Mouse (Mus musculus) lung, embryonic 14.5 days (tissue): ENCODE results near the gene Hist3h2a. TPM values are rescaled to one million over a fixed set of nuclear protein-coding genes. Genes with fewer than 3 reads are reported as not detected.

Experiments
- ATAC-seq: fragments of 200-750 bp; cut with Nextera tagmentation; 2 replicates; pipeline ENCODE4 v1.8.0; 2017; ENCODE audit warnings: mild to moderate bottlenecking, moderate TSS enrichment, moderate library complexity; ENCODE audit not compliant: insufficient read depth
- DNase-seq: peaks from one replicate; pipeline ENCODE4 v3.0.0-alpha.2; 2015
- H3K27ac ChIP-seq: fragments of 300-500 bp; sonication (generic); 2 replicates; pipeline ENCODE4 v1.5.1; 2014; ENCODE audit warnings: low read depth, mild to moderate bottlenecking, moderate library complexity
- H3K27me3 ChIP-seq: fragments of 300-500 bp; sonication (generic); 2 replicates; pipeline ENCODE4 v1.6.1; 2014; ENCODE audit warnings: low read length, control low read depth; ENCODE audit not compliant: insufficient read depth
- H3K36me3 ChIP-seq: fragments of 300-500 bp; sonication (generic); 2 replicates; pipeline ENCODE4 v1.6.1; 2014; ENCODE audit warnings: control low read depth; ENCODE audit not compliant: insufficient read depth
- H3K4me1 ChIP-seq: fragments of 300-500 bp; sonication (generic); 2 replicates; pipeline ENCODE4 v1.6.1; 2014; ENCODE audit warnings: antibody characterized with exemption, control low read depth; ENCODE audit not compliant: insufficient read depth
- H3K4me2 ChIP-seq: fragments of 300-500 bp; sonication (generic); 2 replicates; pipeline ENCODE4 v1.6.1; 2014; ENCODE audit warnings: mild to moderate bottlenecking
- H3K4me3 ChIP-seq: fragments of 300-500 bp; sonication (generic); 2 replicates; pipeline ENCODE4 v1.5.1; 2014; ENCODE audit warnings: low read depth, low read length
- H3K9ac ChIP-seq: fragments of 300-500 bp; sonication (generic); 2 replicates; pipeline ENCODE4 v1.6.1; 2014
- H3K9me3 ChIP-seq: fragments of 300-500 bp; sonication (generic); 2 replicates; pipeline ENCODE4 v1.6.1; 2016; ENCODE audit warnings: low read depth, low read length, control low read depth
- CTCF ChIP-seq: IDR thresholded peaks from 2 replicates; pipeline ENCODE4 v1.5.1; 2016; ENCODE audit warnings: antibody characterized with exemption, low read depth
- WGBS: fragments of 180-500 bp; shearing (Covaris S2); extraction: QIAGEN DNeasy Blood & Tissue Kit; methylation state at CpG from one replicate; pipeline ENCODE4 v1.1.7; 2014; 5-methylcytosine and 5-hydroxymethylcytosine counted together
- polyA plus RNA-seq: library from polyadenylated mRNA; unstranded; fragments of >200 nt; fragmentation: Nextera tagmentation; extraction: Ambion mirVana; gene quantifications from 2 replicates; pipeline ENCODE4 v1.2.1, GENCODE M21; 2014

Hist3h2a gene
- polyA plus RNA-seq, 1 experiment from 2014 or later, result 18.1 TPM

DNA sequence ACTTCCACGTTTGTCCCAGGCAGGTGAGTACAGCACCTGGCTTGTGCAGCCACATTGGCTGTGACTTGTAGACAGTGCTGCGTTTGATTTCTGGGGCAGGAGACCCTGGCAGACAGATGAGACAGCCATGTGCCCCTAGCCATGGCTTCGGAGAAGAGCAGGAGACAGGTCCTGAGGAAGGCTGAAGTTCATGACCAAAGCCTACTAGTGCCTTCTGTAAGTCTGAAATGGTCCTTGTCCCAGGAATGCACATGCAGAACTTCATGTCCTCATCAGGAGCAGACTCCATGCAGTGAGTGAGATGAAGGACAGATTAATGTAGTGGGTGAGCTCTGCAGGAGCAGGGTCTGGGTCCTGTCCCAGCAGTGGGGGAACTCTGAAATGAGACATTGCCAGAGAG lies 37.4 kb downstream of the Hist3h2a start:
- H3K4me1 ChIP-seq, result no peaks in the 10 kb centered on the region
- H3K9me3 ChIP-seq, result no peaks in the 10 kb centered on the region
- no peak overlapping the region for H3K9ac ChIP-seq
- no peak overlapping the region for H3K4me2 ChIP-seq
- no peak for DNase-seq
- ATAC-seq, result no peak
- peaks cover 37% of the 10 kb centered on the region for H3K36me3 ChIP-seq
- peaks cover 14% of the 10 kb centered on the region; the same call in 1 of the 2 replicates for H3K27me3 ChIP-seq
- H3K27ac ChIP-seq, result no peak overlapping the region
- no peak overlapping the region for H3K4me3 ChIP-seq
- WGBS, result 70% methylated on average over 3 of the region's 3 CpGs
- no peak for TF ChIP-seq CTCF

GRCm38 (mm10) chr11:58993091-58993670 lies 38.7 kb downstream of the Hist3h2a start:
- Histone ChIP-seq H3K4me1 (no peaks in the 10 kb centered on the region), H3K9me3 (no peaks in the 10 kb centered on the region), H3K4me2 (no peak overlapping the region), H3K9ac (no peak overlapping the region), H3K36me3 (peaks cover 25% of the 10 kb centered on the region), H3K27ac (no peak overlapping the region), H3K4me3 (no peak overlapping the region), H3K27me3 (peaks cover 14% of the 10 kb centered on the region; the same call in 1 of the 2 replicates)
- no peak for ATAC-seq
- DNase-seq, result no peak
- 64% methylated on average over 6 of the region's 6 CpGs for WGBS
- TF ChIP-seq CTCF, result no peak

DNA sequence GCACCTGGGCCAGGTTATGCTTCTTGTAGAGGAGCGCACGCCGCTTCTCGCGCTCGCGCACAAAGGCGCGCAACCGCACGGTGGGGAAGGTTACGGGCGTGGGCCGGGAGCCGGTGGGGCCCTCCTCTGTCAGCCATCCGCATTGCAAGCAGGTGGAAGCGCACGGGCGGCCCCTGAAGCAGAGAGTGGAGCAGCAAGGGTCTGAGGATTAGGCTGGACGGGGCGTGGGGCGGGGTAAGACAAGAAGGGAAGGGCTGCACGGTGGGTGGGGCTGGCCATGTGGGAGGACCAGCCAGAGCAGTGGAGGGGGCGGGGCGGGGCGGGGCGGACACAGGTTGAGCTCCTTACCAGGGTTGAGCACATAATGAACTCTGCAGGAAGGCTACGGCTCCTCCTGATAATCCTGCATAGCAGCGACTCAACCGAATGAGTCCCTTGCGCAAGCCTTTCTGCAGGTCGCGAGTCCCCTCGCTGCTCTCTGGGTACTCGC lies 39.9 kb downstream of the Hist3h2a start:
- ATAC-seq, result peak; percentile 75
- H3K9ac ChIP-seq, result no peak overlapping the region
- H3K9me3 ChIP-seq, result no peaks in the 10 kb centered on the region
- H3K27me3 ChIP-seq, result peaks cover 14% of the 10 kb centered on the region; the same call in 1 of the 2 replicates
- no peak overlapping the region for H3K27ac ChIP-seq
- H3K4me3 ChIP-seq, result peak overlapping the region; percentile 27
- H3K4me1 ChIP-seq, result no peaks in the 10 kb centered on the region
- peak; percentile 53 for DNase-seq
- H3K36me3 ChIP-seq, result peaks cover 13% of the 10 kb centered on the region
- WGBS, result 3% methylated on average over 31 of the region's 35 CpGs
- H3K4me2 ChIP-seq, result peak overlapping the region; percentile 61
- peak; percentile 25; the same call in 1 of the 2 replicates for TF ChIP-seq CTCF

- peak overlapping the region; percentile 61 for H3K4me2 ChIP-seq
- ATAC-seq (no peak), DNase-seq (no peak)
- WGBS, result 72% methylated on average over 9 of the region's 9 CpGs
- no peak overlapping the region for H3K9ac ChIP-seq
- H3K4me3 ChIP-seq, result no peak overlapping the region
- peaks cover 14% of the 10 kb centered on the region; the same call in 1 of the 2 replicates for H3K27me3 ChIP-seq
- peaks cover 6% of the 10 kb centered on the region for H3K36me3 ChIP-seq
- H3K9me3 ChIP-seq, result no peaks in the 10 kb centered on the region
- no peak overlapping the region for H3K27ac ChIP-seq
- no peaks in the 10 kb centered on the region for H3K4me1 ChIP-seq
- no peak for TF ChIP-seq CTCF
These were observed 40.7 kb downstream of the Hist3h2a start for GRCm38 (mm10) chr11:58995061-58995806.

GRCm38 (mm10) chr11:58995807-58996370 lies 41.4 kb downstream of the Hist3h2a start:
- H3K4me2 ChIP-seq, result no peak overlapping the region
- DNase-seq (no peak), ATAC-seq (no peak)
- no peak overlapping the region for H3K27ac ChIP-seq
- no peak overlapping the region for H3K9ac ChIP-seq
- no peaks in the 10 kb centered on the region for H3K36me3 ChIP-seq
- no peak overlapping the region for H3K4me3 ChIP-seq
- H3K4me1 ChIP-seq, result no peaks in the 10 kb centered on the region
- no peak for TF ChIP-seq CTCF
- H3K27me3 ChIP-seq, result peaks cover 14% of the 10 kb centered on the region; the same call in 1 of the 2 replicates
- no peaks in the 10 kb centered on the region for H3K9me3 ChIP-seq
- WGBS, result 40% methylated on average over 12 of the region's 12 CpGs

GRCm38 (mm10) chr11:58997541-58997940 lies 43.1 kb downstream of the Hist3h2a start:
- DNase-seq (no peak), ATAC-seq (no peak)
- WGBS, result 68% methylated on average over 5 of the region's 5 CpGs
- Histone ChIP-seq H3K27ac (no peak overlapping the region), H3K9me3 (no peaks in the 10 kb centered on the region), H3K9ac (no peak overlapping the region), H3K27me3 (peaks cover 14% of the 10 kb centered on the region; the same call in 1 of the 2 replicates), H3K4me3 (no peak overlapping the region), H3K4me1 (no peaks in the 10 kb centered on the region), H3K36me3 (no peaks in the 10 kb centered on the region), H3K4me2 (no peak overlapping the region)
- no peak for TF ChIP-seq CTCF

GRCm38 (mm10) chr11:58999158-58999557 lies 44.7 kb downstream of the Hist3h2a start:
- H3K27me3 ChIP-seq, result peaks cover 8% of the 10 kb centered on the region; the same call in 1 of the 2 replicates
- no peak overlapping the region for H3K9ac ChIP-seq
- H3K4me2 ChIP-seq, result no peak overlapping the region
- H3K4me1 ChIP-seq, result no peaks in the 10 kb centered on the region
- no peak overlapping the region for H3K27ac ChIP-seq
- peak; percentile 18 for DNase-seq
- TF ChIP-seq CTCF, result no peak
- H3K36me3 ChIP-seq, result no peaks in the 10 kb centered on the region
- 40% methylated on average over 11 of the region's 11 CpGs for WGBS
- H3K4me3 ChIP-seq, result no peak overlapping the region
- ATAC-seq, result no peak
- no peaks in the 10 kb centered on the region for H3K9me3 ChIP-seq
